Mouse (Mus musculus): ENCODE data around the gene Olfr1110. TPM values are rescaled to one million over a fixed set of nuclear protein-coding genes. Genes with fewer than 3 reads are reported as not detected.

The Olfr1110 gene
- not detected for total RNA-seq (2023)

GRCm38 (mm10) chr2:87140200-87140599 is at the start of gene Olfr1110:
Gene Olfr1110 (minus strand): TSS chr2:87140300.

GRCm38 (mm10) chr2:87187498-87187897 is 47.4 kb upstream of the Olfr1110 start, which contains the start of gene Olfr1112:
Gene Olfr1112 (plus strand): TSS chr2:87187798.

GRCm38 (mm10) chr2:87152524-87152923 is 12.4 kb upstream of the Olfr1110 start, which contains the start of gene Olfr1111:
Gene Olfr1111 (minus strand): TSS chr2:87152624.

GRCm38 (mm10) chr2:87114467-87114866 is 25.6 kb downstream of the Olfr1110 start, which contains the start of gene Olfr259:
Gene Olfr259 (minus strand): TSS chr2:87114567.

DNA sequence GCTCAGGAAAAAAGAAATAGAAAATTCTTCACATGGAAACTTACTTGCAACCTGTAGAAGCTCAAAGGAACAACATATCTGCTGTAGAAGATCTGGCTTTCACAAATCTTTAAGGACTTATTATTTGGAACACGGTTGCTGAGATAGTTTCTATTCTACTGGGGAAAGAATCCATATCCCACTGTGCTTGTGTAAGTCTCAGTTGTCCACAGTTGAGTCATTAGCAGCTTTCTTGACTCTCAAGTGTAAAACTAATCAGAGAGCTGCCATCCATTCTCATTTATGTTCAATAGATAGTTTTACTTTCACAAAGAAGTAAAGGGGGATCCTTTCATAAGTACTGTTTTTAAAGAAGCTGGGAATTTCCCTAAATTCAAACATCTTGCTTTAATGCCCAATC is 44.2 kb downstream of the Olfr1110 start, which contains the start of gene Olfr1109:
Gene Olfr1109 (minus strand): TSS at position 101 of the 400 bp plus-strand sequence.

Other genes with a start within 250 kb of the Olfr1110 start
- not detected for gene Olfr1097, start 248.1 kb downstream of the Olfr1110 start, total RNA-seq (2023)
- not detected for gene Olfr1098, start 215.8 kb downstream of the Olfr1110 start, total RNA-seq (2023)
- not detected for gene Olfr1099, start 179.6 kb downstream of the Olfr1110 start, total RNA-seq (2023)
- not detected for gene Olfr1100, start 160.3 kb downstream of the Olfr1110 start, total RNA-seq (2023)
- not detected for gene Olfr1101, start 149.1 kb downstream of the Olfr1110 start, total RNA-seq (2023)
- not detected for gene Olfr1102, start 141.9 kb downstream of the Olfr1110 start, total RNA-seq (2023)
- not detected for gene Olfr1104, start 113.2 kb downstream of the Olfr1110 start, total RNA-seq (2023)
- gene Olfr1105, start 103.8 kb downstream of the Olfr1110 start, total RNA-seq (2023), result not detected
- not detected for gene Olfr1106, start 88.0 kb downstream of the Olfr1110 start, total RNA-seq (2023)
- not detected for gene Olfr1107, start 64.5 kb downstream of the Olfr1110 start, total RNA-seq (2023)
- not detected for gene Olfr1109, start 44.3 kb downstream of the Olfr1110 start, total RNA-seq (2023)
- gene Olfr259, start 25.7 kb downstream of the Olfr1110 start, total RNA-seq (2023), result not detected
- gene Olfr1111, start 12.3 kb upstream of the Olfr1110 start, total RNA-seq (2023), result not detected
- not detected for gene Olfr1112, start 47.5 kb upstream of the Olfr1110 start, total RNA-seq (2023)
- gene Olfr1113, start 68.7 kb upstream of the Olfr1110 start, total RNA-seq (2023), result not detected
- not detected for gene Olfr1115, start 107.7 kb upstream of the Olfr1110 start, total RNA-seq (2023)
- not detected for gene Olfr1116, start 127.2 kb upstream of the Olfr1110 start, total RNA-seq (2023)
- gene Olfr1118, start 167.3 kb upstream of the Olfr1110 start, total RNA-seq (2023), result not detected
- not detected for gene Olfr1120, start 214.5 kb upstream of the Olfr1110 start, total RNA-seq (2023)
- not detected for gene Olfr1121, start 229.6 kb upstream of the Olfr1110 start, total RNA-seq (2023)
- gene Olfr1122, start 245.5 kb upstream of the Olfr1110 start, total RNA-seq (2023), result under 1 TPM in 1 of 2 experiments, not detected in 1; 0.29 TPM